Mouse (Mus musculus) kidney, embryonic 15.5 days (tissue): ENCODE results near the gene Qrich2. TPM values are rescaled to one million over a fixed set of nuclear protein-coding genes. Genes with fewer than 3 reads are reported as not detected.
A peak's percentile ranks its signal among the peaks of the same experiment; 100 is the strongest.
"Not testable (repeated sequence)": the region's sequence is repeated elsewhere in the genome, so short reads cannot be mapped to it uniquely, and the experiment has no call there.

Experiments
- ATAC-seq: fragments of 200-750 bp; cut with Nextera tagmentation; replicated peaks from 2 replicates; pipeline ENCODE4 v1.8.0; 2017; ENCODE audit warnings: moderate TSS enrichment; ENCODE audit not compliant: low FRiP score
- H3K27ac ChIP-seq: fragments of 300-500 bp; sonication (generic); 2 replicates; pipeline ENCODE4 v1.5.1; 2015; ENCODE audit warnings: mild to moderate bottlenecking, inconsistent platforms
- H3K27me3 ChIP-seq: fragments of 300-500 bp; sonication (generic); 2 replicates; pipeline ENCODE4 v1.6.1; 2015; ENCODE audit warnings: inconsistent platforms
- H3K36me3 ChIP-seq: fragments of 300-500 bp; sonication (generic); 2 replicates; pipeline ENCODE4 v1.6.1; 2015; ENCODE audit warnings: inconsistent platforms
- H3K4me1 ChIP-seq: fragments of 300-500 bp; sonication (generic); 2 replicates; pipeline ENCODE4 v1.6.1; 2015; ENCODE audit warnings: inconsistent platforms
- H3K4me2 ChIP-seq: fragments of 300-500 bp; sonication (generic); 2 replicates; pipeline ENCODE4 v1.6.1; 2015; ENCODE audit warnings: moderate library complexity, mild to moderate bottlenecking, inconsistent platforms
- H3K4me3 ChIP-seq: fragments of 300-500 bp; sonication (generic); replicated peaks from 2 replicates; pipeline ENCODE4 v1.5.1; 2015; ENCODE audit warnings: mild to moderate bottlenecking, inconsistent platforms
- H3K9ac ChIP-seq: fragments of 300-500 bp; sonication (generic); 2 replicates; pipeline ENCODE4 v1.6.1; 2015; ENCODE audit warnings: mild to moderate bottlenecking, inconsistent platforms
- H3K9me3 ChIP-seq: fragments of 300-500 bp; sonication (generic); replicated peaks from 2 replicates; pipeline ENCODE4 v1.6.1; 2016; ENCODE audit warnings: inconsistent platforms
- whole genome bisulfite sequencing: fragments of 180-500 bp; shearing (Covaris S2); methylation state at CpG from one replicate; pipeline ENCODE4 v1.1.7; 2015; ENCODE audit warnings: mixed read lengths; 5-methylcytosine and 5-hydroxymethylcytosine counted together
- polyA plus RNA-seq: library from polyadenylated mRNA; unstranded; fragments of >200 nt; fragmentation: Nextera tagmentation; extraction: Ambion mirVana; gene quantifications from 2 replicates; pipeline ENCODE4 v1.2.1, GENCODE M21; 2015

The Qrich2 gene
- polyA plus RNA-seq, 1 experiment from 2014 or later = 0.30 TPM

- Histone ChIP-seq H3K36me3 (peaks cover 21% of the 10 kb centered on the region), H3K9ac (no peak overlapping the region), H3K4me2 (peak overlapping the region; percentile 50), H3K9me3 (no peaks in the 10 kb centered on the region), H3K27ac (peak overlapping the region; percentile 94; the same call in 1 of the 2 replicates), H3K4me3 (no peak overlapping the region), H3K27me3 (no peaks in the 10 kb centered on the region), H3K4me1 (peaks cover 58% of the 10 kb centered on the region)
- ATAC-seq = no peak
- WGBS = 72% methylated on average over 8 of the region's 8 CpGs
Observed at GRCm38 (mm10) chr11:116432593-116433355, 33.3 kb downstream of the Qrich2 start.

DNA sequence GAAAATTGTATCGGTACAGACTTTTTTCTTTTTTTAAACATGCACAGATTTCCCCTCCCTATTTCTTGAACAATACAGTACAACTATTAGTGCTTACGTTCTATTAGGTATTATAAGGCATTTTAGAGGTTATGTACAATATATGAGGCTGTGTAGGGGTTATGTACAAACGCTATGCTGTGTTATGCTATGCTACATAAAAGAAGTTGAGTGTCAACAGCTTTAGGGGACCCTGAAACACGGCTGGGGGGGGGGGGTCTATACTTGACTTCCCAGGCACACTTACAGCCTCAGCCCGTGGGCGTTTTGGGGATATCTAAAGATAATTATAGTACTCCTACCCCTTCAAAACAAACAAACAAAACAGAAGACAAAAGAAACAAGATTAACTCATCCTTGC, 33.9 kb downstream of the Qrich2 start:
- 72% methylated on average over 6 of the region's 6 CpGs for WGBS
- H3K27ac ChIP-seq = peak overlapping the region; percentile 61; the same call in 1 of the 2 replicates
- no peak for ATAC-seq

GRCm38 (mm10) chr11:116431428-116432077, 34.5 kb downstream of the Qrich2 start:
- no peak overlapping the region for H3K9ac ChIP-seq
- ATAC-seq = no peak
- peak overlapping the region; percentile 61; the same call in 1 of the 2 replicates for H3K27ac ChIP-seq
- H3K27me3 ChIP-seq = no peaks in the 10 kb centered on the region
- WGBS = 56% methylated on average over 11 of the region's 11 CpGs
- peaks cover 45% of the 10 kb centered on the region for H3K4me1 ChIP-seq
- H3K36me3 ChIP-seq = peaks cover 9% of the 10 kb centered on the region
- no peaks in the 10 kb centered on the region for H3K9me3 ChIP-seq
- H3K4me3 ChIP-seq = no peak overlapping the region
- peak overlapping the region; percentile 36; the same call in 1 of the 2 replicates for H3K4me2 ChIP-seq

More for the DNA sequence above, 33.9 kb downstream of the Qrich2 start:
- Histone ChIP-seq H3K9me3 (no peaks in the 10 kb centered on the region), H3K36me3 (peaks cover 15% of the 10 kb centered on the region), H3K9ac (no peak overlapping the region), H3K4me3 (no peak overlapping the region), H3K4me1 (peaks cover 51% of the 10 kb centered on the region), H3K27me3 (no peaks in the 10 kb centered on the region), H3K4me2 (no peak overlapping the region)

DNA sequence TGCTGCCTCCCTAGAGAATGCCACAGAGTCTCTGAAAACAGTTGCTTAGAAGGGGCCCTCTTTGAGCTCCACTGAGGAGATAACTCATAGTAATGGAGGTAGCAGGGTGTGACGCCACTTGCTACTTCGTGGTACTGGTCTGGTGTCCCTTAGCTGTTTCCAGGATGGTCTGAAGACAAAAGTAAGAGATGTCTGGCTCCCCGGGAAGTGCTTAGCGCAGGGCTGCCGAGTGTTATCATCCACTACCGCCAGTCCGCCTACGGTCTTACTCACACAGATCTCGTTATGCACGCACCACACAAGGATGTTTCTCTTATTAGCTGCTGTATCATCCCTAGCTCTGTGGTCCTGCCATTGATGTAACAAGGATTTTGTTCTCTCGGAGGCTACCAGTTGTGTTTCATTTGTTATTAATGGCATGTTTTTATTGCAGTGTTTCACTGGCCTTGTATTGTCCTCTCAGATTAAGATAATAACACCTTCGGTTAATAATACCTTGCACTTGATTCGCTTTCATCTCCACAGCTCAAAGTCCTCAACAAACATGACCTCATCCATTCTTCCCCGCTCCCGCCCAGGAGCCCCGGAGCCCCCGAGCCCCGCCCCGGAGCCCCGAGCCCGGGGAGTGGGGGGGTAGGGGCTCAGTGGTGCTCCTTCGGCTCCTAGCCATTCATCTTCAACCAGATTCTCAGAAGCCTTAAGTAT, 35.2 kb downstream of the Qrich2 start:
- Histone ChIP-seq H3K9me3 (no peaks in the 10 kb centered on the region), H3K4me1 (peaks cover 39% of the 10 kb centered on the region), H3K4me2 (peak overlapping the region; percentile 36; the same call in 1 of the 2 replicates), H3K27ac (peak overlapping the region; percentile 61; the same call in 1 of the 2 replicates), H3K36me3 (peaks cover 3% of the 10 kb centered on the region; the same call in 1 of the 2 replicates), H3K9ac (no peak overlapping the region), H3K4me3 (no peak overlapping the region), H3K27me3 (no peaks in the 10 kb centered on the region)
- 45% methylated on average over 22 of the region's 22 CpGs for WGBS
- ATAC-seq = no peak

GRCm38 (mm10) chr11:116429862-116430613, 36.0 kb downstream of the Qrich2 start:
- no peak overlapping the region for H3K9ac ChIP-seq
- peak overlapping the region; percentile 81 for H3K27ac ChIP-seq
- H3K4me3 ChIP-seq = no peak overlapping the region
- H3K9me3 ChIP-seq = no peaks in the 10 kb centered on the region
- WGBS = 85% methylated on average over 9 of the region's 9 CpGs
- no peak overlapping the region for H3K4me2 ChIP-seq
- H3K4me1 ChIP-seq = peaks cover 31% of the 10 kb centered on the region
- no peak for ATAC-seq
- no peaks in the 10 kb centered on the region for H3K27me3 ChIP-seq
- H3K36me3 ChIP-seq = no peaks in the 10 kb centered on the region

- no peak overlapping the region for H3K4me3 ChIP-seq
- H3K27me3 ChIP-seq = no peaks in the 10 kb centered on the region
- no peak overlapping the region for H3K4me2 ChIP-seq
- WGBS = 41% methylated on average over 13 of the region's 13 CpGs
- no peaks in the 10 kb centered on the region for H3K9me3 ChIP-seq
- no peak overlapping the region for H3K9ac ChIP-seq
- peaks cover 31% of the 10 kb centered on the region for H3K4me1 ChIP-seq
- no peak for ATAC-seq
- H3K27ac ChIP-seq = peak overlapping the region; percentile 81
- H3K36me3 ChIP-seq = no peaks in the 10 kb centered on the region
Observed at GRCm38 (mm10) chr11:116428872-116429859, 36.9 kb downstream of the Qrich2 start.

DNA sequence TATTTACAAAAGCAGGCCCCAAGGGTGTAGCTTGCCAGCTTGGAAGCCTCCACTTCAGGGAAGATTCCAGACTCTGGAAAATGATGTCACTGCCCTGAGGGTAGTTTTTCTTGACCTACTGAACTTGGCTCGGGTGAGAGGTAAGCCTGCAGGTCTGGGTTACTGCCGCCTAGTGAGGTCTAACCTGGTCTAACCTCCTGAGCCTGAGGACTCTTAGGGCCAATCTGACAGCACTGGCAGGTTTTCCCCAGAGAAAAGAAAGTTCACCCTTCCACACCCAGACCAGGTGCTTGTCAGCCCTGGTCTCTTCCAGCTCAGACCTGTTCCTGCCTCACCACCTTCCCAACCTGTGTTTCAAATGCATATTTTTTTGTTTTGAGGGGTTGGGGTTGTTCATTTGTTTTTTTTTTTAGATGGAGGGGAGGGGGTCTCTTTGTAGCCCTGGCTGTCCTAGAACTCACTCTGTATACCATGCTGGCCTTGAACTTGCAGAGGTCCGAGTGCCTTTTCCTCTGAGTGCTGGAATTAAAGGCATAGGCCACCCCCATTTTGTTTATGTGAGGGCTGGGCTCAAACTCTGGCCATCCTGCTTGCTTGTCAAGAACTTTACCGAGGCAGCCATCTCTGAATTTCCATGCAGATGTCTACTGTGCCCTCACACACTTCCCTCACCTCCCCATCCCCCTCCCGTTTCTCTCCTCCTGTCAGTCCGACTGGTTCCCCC, 39.0 kb downstream of the Qrich2 start:
- no peak overlapping the region for H3K27ac ChIP-seq
- WGBS = 72% methylated on average over 6 of the region's 6 CpGs
- H3K9ac ChIP-seq = no peak overlapping the region
- no peaks in the 10 kb centered on the region for H3K9me3 ChIP-seq
- no peak for ATAC-seq
- H3K4me2 ChIP-seq = no peak overlapping the region
- H3K4me1 ChIP-seq = peaks cover 25% of the 10 kb centered on the region
- no peaks in the 10 kb centered on the region for H3K27me3 ChIP-seq
- no peaks in the 10 kb centered on the region for H3K36me3 ChIP-seq
- H3K4me3 ChIP-seq = no peak overlapping the region

DNA sequence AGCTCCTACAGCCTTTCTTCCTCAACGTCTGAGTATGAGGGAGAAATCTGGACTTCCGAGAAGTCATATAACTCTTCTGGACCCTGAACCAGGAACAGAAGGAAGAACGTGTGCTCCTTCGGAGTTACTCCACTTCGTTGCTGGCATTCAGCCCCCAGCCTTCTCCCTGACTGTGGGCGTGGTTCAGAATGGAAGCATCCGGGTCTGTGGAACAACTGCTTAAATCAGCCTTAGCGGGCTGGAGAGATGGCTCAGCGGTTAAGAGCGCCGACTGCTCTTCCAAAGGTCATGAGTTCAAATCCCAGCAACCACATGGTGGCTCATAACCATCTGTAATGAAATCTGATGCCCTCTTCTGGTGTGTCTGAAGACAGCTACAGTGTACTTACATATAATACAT, 39.7 kb downstream of the Qrich2 start:
- not testable (repeated sequence) for H3K36me3 ChIP-seq, H3K27ac ChIP-seq, H3K4me3 ChIP-seq, H3K9me3 ChIP-seq, H3K27me3 ChIP-seq, H3K4me2 ChIP-seq, ATAC-seq, H3K9ac ChIP-seq
- 82% methylated on average over 11 of the region's 11 CpGs for WGBS
- H3K4me1 ChIP-seq = peaks cover 25% of the 10 kb centered on the region

- no peaks in the 10 kb centered on the region for H3K27me3 ChIP-seq
- H3K4me1 ChIP-seq = peaks cover 24% of the 10 kb centered on the region
- H3K4me3 ChIP-seq = no peak overlapping the region
- no peak overlapping the region for H3K27ac ChIP-seq
- H3K9ac ChIP-seq = no peak overlapping the region
- ATAC-seq = no peak
- no peaks in the 10 kb centered on the region for H3K9me3 ChIP-seq
- 59% methylated on average over 8 of the region's 8 CpGs for WGBS
- H3K36me3 ChIP-seq = no peaks in the 10 kb centered on the region
- no peak overlapping the region for H3K4me2 ChIP-seq
Observed at GRCm38 (mm10) chr11:116424621-116425407, 41.2 kb downstream of the Qrich2 start.
